Mouse (Mus musculus): Measurements from ENCODE around the gene Rbm20. TPM values are rescaled to one million over a fixed set of nuclear protein-coding genes. Genes with fewer than 3 reads are reported as not detected.

The Rbm20 gene
- polyA plus RNA-seq, 1 experiment from 2014 or later: 1.4 TPM

- Histone ChIP-seq H3K27ac (no peak overlapping the region), H3K4me3 (replicated peaks) (no peak overlapping the region), H3K9me3 (no peaks in the 10 kb centered on the region), H3K4me1 (replicated peaks) (no peaks in the 10 kb centered on the region), H3K4me2 (replicated peaks) (no peak overlapping the region), H3K9ac (replicated peaks) (no peak overlapping the region), H3K27me3 (no peaks in the 10 kb centered on the region), H3K36me3 (no peaks in the 10 kb centered on the region)
- WGBS: 78% methylated on average over 11 of the region's 11 CpGs
- no peak for ATAC-seq
Measured at GRCm38 (mm10) chr19:53726755-53727154, 49.6 kb downstream of the Rbm20 start.

GRCm38 (mm10) chr19:53727277-53727676 lies 50.2 kb downstream of the Rbm20 start:
- H3K4me2 ChIP-seq (replicated peaks): no peak overlapping the region
- no peaks in the 10 kb centered on the region for H3K4me1 ChIP-seq (replicated peaks)
- no peak overlapping the region for H3K9ac ChIP-seq (replicated peaks)
- WGBS: 68% methylated on average over 4 of the region's 4 CpGs
- no peak for ATAC-seq
- no peak overlapping the region for H3K4me3 ChIP-seq (replicated peaks)
- no peaks in the 10 kb centered on the region for H3K27me3 ChIP-seq
- no peaks in the 10 kb centered on the region for H3K36me3 ChIP-seq
- no peak overlapping the region for H3K27ac ChIP-seq
- no peaks in the 10 kb centered on the region for H3K9me3 ChIP-seq

DNA sequence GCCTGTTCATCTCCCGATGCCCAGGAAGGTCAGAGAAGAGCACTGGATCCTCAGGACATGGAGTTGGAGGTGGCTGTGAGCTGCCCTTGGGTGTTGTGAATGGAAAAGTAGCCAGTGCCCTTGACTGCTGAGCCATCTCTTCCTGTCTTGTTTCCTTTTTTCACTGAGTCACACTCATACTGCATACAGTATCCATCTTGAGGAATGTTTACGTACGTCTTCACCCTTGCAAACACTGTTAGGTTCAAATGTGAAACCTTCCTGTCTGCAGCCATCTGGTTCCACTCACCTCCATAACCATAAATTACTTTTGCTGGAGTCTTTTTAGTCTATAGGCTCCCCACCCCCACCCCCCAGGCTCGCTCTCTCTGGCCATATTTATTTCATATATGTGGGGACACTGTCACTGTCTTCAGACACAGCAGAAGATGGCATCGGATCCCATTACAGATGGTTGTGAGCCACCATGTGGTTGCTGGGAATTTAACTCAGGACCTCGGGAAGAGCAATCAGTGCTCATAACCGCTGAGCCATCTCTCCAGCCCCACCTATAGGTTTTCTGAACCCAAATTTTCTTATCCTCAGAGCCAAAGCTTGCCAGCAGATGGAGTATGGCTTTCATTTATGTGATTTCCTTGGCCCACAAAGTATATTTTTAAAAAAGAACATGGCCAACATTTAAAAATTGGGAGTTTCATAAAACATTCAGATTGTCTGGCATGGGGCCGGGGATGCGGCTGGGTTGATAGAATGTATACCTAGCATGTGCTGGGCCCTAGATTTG lies 51.0 kb downstream of the Rbm20 start:
- Histone ChIP-seq H3K27me3 (no peaks in the 10 kb centered on the region), H3K9me3 (no peaks in the 10 kb centered on the region), H3K9ac (replicated peaks) (no peak overlapping the region), H3K4me2 (replicated peaks) (no peak overlapping the region), H3K4me3 (replicated peaks) (no peak overlapping the region), H3K4me1 (replicated peaks) (no peaks in the 10 kb centered on the region), H3K36me3 (no peaks in the 10 kb centered on the region), H3K27ac (no peak overlapping the region)
- ATAC-seq: no peak
- WGBS: 81% methylated on average over 9 of the region's 9 CpGs

GRCm38 (mm10) chr19:53729919-53730318 lies 52.8 kb downstream of the Rbm20 start:
- Histone ChIP-seq H3K4me1 (replicated peaks) (no peaks in the 10 kb centered on the region), H3K4me3 (replicated peaks) (no peak overlapping the region), H3K4me2 (replicated peaks) (no peak overlapping the region), H3K9ac (replicated peaks) (no peak overlapping the region), H3K9me3 (no peaks in the 10 kb centered on the region), H3K27me3 (no peaks in the 10 kb centered on the region), H3K36me3 (no peaks in the 10 kb centered on the region), H3K27ac (no peak overlapping the region)
- 78% methylated on average over 10 of the region's 10 CpGs for WGBS
- no peak for ATAC-seq

DNA sequence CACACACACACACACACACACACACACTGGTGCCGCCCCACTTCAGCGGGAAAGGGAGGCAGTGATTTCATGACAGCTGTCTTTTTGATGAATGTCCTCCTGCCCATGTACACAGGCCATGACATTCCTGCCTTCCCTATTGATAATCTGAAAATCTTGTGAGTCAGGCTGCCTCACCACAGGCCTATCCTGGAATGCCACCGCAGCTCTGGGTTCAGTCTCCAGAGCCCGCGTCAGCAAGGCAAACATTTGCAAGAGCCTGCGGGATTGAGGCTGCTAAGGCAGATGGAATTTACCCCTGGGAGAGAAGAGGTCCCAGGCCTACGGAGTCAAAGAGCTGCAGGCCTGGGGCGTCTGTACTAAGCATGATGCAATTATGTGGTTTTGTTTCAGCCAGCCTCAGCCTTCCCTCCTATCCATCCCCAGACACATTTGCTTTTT lies 54.7 kb downstream of the Rbm20 start:
- no peaks in the 10 kb centered on the region for H3K27me3 ChIP-seq
- H3K27ac ChIP-seq: no peak overlapping the region
- H3K4me3 ChIP-seq (replicated peaks): no peak overlapping the region
- no peak overlapping the region for H3K9ac ChIP-seq (replicated peaks)
- WGBS: 69% methylated on average over 8 of the region's 8 CpGs
- H3K9me3 ChIP-seq: no peaks in the 10 kb centered on the region
- H3K4me1 ChIP-seq (replicated peaks): no peaks in the 10 kb centered on the region
- no peak overlapping the region for H3K4me2 ChIP-seq (replicated peaks)
- no peaks in the 10 kb centered on the region for H3K36me3 ChIP-seq
- ATAC-seq: no peak

- Histone ChIP-seq H3K4me1 (replicated peaks) (no peaks in the 10 kb centered on the region), H3K4me2 (replicated peaks) (no peak overlapping the region), H3K27ac (no peak overlapping the region), H3K9ac (replicated peaks) (no peak overlapping the region), H3K27me3 (no peaks in the 10 kb centered on the region), H3K36me3 (no peaks in the 10 kb centered on the region), H3K9me3 (no peaks in the 10 kb centered on the region), H3K4me3 (replicated peaks) (no peak overlapping the region)
- WGBS: 56% methylated on average over 5 of the region's 5 CpGs
- ATAC-seq: no peak
Measured at GRCm38 (mm10) chr19:53734845-53735244, 57.7 kb downstream of the Rbm20 start.

- no peaks in the 10 kb centered on the region for H3K27me3 ChIP-seq
- no peak overlapping the region for H3K27ac ChIP-seq
- H3K4me3 ChIP-seq (replicated peaks): no peak overlapping the region
- ATAC-seq: no peak
- H3K9me3 ChIP-seq: no peaks in the 10 kb centered on the region
- no peak overlapping the region for H3K4me2 ChIP-seq (replicated peaks)
- no peak overlapping the region for H3K9ac ChIP-seq (replicated peaks)
- 70% methylated on average over 6 of the region's 6 CpGs for WGBS
- H3K4me1 ChIP-seq (replicated peaks): no peaks in the 10 kb centered on the region
- H3K36me3 ChIP-seq: no peaks in the 10 kb centered on the region
Measured at GRCm38 (mm10) chr19:53738701-53739131, 61.6 kb downstream of the Rbm20 start.

DNA sequence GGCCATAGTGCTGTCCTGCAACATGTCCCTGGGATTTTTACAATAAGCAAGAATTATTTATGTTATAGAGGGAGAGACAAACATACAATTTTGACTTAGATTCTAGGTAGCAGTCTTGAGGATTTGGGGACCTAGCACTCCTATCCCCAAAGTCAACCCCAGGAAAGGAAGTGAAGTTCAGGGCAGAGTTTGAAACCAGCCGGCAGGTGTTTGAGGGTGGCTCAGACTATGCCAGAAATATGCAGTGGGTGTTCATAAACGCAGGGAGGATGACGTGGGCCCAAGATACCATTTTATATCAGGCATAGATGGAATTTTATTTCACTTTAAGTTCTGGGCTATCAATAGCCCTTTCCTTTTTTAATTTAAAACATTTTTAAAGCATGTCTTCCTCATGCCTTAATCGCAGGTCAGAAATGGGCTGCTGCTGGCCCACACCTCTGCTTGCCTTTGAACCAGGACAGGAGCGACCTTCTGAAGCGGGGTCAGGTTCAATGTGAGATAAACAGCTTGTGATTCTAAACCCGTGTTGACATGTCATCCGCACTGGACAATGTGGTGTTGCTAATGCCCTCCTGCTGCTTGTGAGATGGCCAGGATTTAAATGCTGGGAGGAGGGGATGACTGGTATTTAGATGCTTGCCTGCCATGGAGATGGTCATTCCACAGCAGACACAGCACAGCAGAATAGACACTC lies 62.6 kb downstream of the Rbm20 start:
- no peak for ATAC-seq
- Histone ChIP-seq H3K36me3 (no peaks in the 10 kb centered on the region), H3K27ac (no peak overlapping the region), H3K4me1 (replicated peaks) (no peaks in the 10 kb centered on the region), H3K27me3 (no peaks in the 10 kb centered on the region), H3K4me2 (replicated peaks) (no peak overlapping the region), H3K4me3 (replicated peaks) (no peak overlapping the region), H3K9ac (replicated peaks) (no peak overlapping the region), H3K9me3 (no peaks in the 10 kb centered on the region)
- WGBS: 66% methylated on average over 8 of the region's 8 CpGs

DNA sequence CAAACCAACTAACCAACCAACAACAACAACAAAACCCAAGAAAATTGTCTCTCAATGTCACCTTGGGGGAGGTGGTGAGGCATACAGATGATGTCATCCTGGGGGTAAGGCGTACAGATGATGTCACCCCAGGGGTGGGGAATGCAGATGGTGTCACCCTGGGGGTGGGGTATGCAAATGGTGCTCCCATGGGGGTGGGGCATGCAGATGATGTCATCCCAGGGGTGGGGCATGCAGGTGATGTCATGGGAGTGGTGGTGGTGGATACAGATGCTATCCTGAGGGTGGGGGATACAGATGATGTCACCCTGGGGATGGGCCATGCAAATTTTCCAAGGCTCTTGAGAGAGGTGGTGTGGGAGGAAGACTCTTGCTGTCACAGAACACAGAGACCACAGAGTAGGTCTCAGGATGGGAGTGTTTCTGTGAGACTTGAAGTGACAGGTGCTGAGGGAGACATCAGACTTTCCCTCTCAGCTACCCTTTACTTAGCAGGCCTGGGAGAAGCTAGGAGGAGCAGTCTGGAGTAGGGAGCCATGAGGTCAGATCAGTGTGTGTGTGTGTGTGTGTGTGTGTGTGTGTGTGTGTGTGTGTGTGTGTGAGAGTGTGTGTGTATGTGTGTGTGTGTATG lies 63.8 kb downstream of the Rbm20 start:
- no peaks in the 10 kb centered on the region for H3K4me1 ChIP-seq (replicated peaks)
- H3K4me2 ChIP-seq (replicated peaks): no peak overlapping the region
- H3K4me3 ChIP-seq (replicated peaks): no peak overlapping the region
- no peaks in the 10 kb centered on the region for H3K36me3 ChIP-seq
- no peak overlapping the region for H3K9ac ChIP-seq (replicated peaks)
- no peak overlapping the region for H3K27ac ChIP-seq
- H3K27me3 ChIP-seq: no peaks in the 10 kb centered on the region
- no peaks in the 10 kb centered on the region for H3K9me3 ChIP-seq
- WGBS: 83% methylated on average over 1 of the region's 1 CpGs
- ATAC-seq: no peak

DNA sequence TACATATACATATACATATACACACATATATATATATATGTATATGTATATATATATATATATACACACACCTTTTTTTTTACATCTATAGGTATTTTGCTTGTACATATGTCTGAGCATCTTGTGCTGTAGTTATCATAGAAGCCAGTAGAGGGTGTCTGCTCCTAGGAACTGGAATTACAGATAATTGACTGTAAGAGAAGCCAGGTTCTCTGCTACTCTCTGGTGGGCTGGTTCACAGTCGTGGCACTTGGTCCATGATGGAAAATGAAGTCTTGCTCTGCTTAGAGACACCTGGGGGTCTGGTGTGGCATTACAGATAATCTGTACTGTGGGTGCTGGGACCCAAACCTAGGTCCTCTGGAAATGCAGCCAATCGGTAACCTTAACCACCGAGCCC lies 64.8 kb downstream of the Rbm20 start:
- H3K36me3 ChIP-seq: no peaks in the 10 kb centered on the region
- H3K9me3 ChIP-seq: no peaks in the 10 kb centered on the region
- no peaks in the 10 kb centered on the region for H3K4me1 ChIP-seq (replicated peaks)
- no peak overlapping the region for H3K4me3 ChIP-seq (replicated peaks)
- 65% methylated on average over 3 of the region's 3 CpGs for WGBS
- H3K27me3 ChIP-seq: no peaks in the 10 kb centered on the region
- no peak for ATAC-seq
- H3K9ac ChIP-seq (replicated peaks): no peak overlapping the region
- no peak overlapping the region for H3K27ac ChIP-seq
- no peak overlapping the region for H3K4me2 ChIP-seq (replicated peaks)

DNA sequence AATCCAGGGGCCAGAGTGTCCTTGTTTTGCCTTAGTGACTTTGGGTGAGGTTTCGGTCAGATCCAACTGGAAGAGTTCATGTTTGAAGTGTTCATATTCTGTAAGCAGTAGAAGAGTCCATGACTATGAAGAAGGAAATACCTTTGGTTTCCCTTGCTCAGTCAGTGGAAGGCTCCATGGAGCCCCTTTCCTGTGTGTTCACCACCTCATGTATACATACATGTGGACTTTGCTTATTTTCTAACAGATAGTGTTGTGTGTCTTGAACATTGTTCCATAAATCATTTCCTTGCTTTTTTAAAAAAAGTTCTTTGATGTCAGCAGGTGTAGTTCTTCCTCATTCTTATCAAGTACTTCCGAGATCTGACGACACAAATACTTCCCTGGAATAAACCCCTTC lies 68.2 kb downstream of the Rbm20 start:
- no peak for ATAC-seq
- H3K27me3 ChIP-seq: no peaks in the 10 kb centered on the region
- no peaks in the 10 kb centered on the region for H3K36me3 ChIP-seq
- no peak overlapping the region for H3K27ac ChIP-seq
- no peak overlapping the region for H3K4me2 ChIP-seq (replicated peaks)
- 91% methylated on average over 3 of the region's 3 CpGs for WGBS
- H3K9ac ChIP-seq (replicated peaks): no peak overlapping the region
- no peaks in the 10 kb centered on the region for H3K9me3 ChIP-seq
- no peaks in the 10 kb centered on the region for H3K4me1 ChIP-seq (replicated peaks)
- no peak overlapping the region for H3K4me3 ChIP-seq (replicated peaks)

GRCm38 (mm10) chr19:53746116-53746515 lies 69.0 kb downstream of the Rbm20 start:
- ATAC-seq: no peak
- no peaks in the 10 kb centered on the region for H3K4me1 ChIP-seq (replicated peaks)
- 84% methylated on average over 9 of the region's 9 CpGs for WGBS
- H3K9ac ChIP-seq (replicated peaks): no peak overlapping the region
- no peaks in the 10 kb centered on the region for H3K27me3 ChIP-seq
- H3K9me3 ChIP-seq: no peaks in the 10 kb centered on the region
- no peak overlapping the region for H3K4me3 ChIP-seq (replicated peaks)
- H3K36me3 ChIP-seq: no peaks in the 10 kb centered on the region
- H3K27ac ChIP-seq: no peak overlapping the region
- H3K4me2 ChIP-seq (replicated peaks): no peak overlapping the region

Measured in midbrain, embryonic 13.5 days (tissue).